Mouse (Mus musculus) liver, embryonic 18 days (tissue): ENCODE measurements around the gene Zc3h8. TPM values are rescaled to one million over a fixed set of nuclear protein-coding genes. Genes with fewer than 3 reads are reported as not detected.

ENCODE experiments used
- polyA plus RNA-seq: library from polyadenylated mRNA; depleted of rRNA; stranded (reverse); fragments of >200 nt; gene quantifications from 2 replicates; pipeline ENCODE4 v1.2.3, GENCODE M21; 2012; rRNA removed

The Zc3h8 gene
- 1.9 and 2.2 TPM in 2 replicates for polyA plus RNA-seq

DNA sequence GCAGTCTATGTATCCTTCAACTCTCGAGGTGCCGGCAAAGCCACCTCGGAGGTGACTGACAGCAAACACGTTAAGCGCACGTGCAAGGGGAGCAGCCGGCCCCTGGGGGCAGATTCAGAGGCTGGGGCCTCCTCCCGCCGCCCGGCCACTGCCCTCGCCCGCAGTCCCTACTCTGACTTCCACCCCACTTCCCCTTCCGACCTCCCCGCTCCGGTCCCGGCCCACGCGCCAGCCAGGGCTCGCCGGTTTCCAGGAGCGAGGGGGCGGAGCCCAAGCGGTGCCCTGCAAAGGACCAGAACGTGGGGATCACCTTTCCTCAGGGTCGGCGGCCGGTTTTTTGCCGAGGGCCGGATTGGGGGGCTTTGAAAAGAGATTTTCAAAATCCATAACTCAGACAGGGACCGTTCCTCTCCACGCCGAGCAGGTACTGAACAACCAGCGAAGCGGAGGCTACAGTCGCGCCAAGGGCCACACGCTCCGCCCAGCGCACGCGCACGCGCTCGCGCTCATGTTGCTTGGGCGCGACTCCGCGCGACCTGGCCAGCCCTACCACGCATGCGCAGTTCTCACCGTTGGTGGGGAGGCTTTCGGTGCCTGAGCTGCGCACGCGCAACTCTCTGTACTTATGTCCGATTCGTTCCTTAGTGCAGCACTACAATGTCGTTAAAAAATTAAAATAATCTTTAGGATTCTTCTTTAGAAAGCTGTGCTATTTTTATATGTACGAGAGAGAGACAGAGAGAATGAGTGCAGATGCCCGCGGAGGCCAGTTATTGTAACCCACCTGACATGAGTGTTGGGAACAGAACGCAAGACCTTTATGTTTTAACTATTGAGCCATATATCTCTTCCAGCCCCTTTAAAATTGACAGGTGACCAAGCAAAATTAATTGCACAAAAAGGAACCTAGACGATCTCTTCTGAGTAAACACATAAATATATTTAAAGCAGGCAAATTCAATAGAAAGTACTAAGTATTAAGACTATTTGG is at the start of gene Zc3h8:
Gene Zc3h8, minus strand, starts transcription at position 540 of the 991 bp plus-strand sequence.

GRCm38 (mm10) chr2:128967661-128968441 is 24.0 kb upstream of the Zc3h8 start, which contains the start of gene Gm10762:
Gm10762 (minus strand) TSS chr2:128967725.

GRCm38 (mm10) chr2:128966641-128967580 is 23.0 kb upstream of the Zc3h8 start, which contains the start of gene Zc3h6:
Zc3h6 (plus strand) TSS chr2:128967402.

Other genes with a start within 250 kb of the Zc3h8 start
- 5.4 and 6.0 TPM in 2 replicates for gene Mertk, start 245.1 kb downstream of the Zc3h8 start, polyA plus RNA-seq
- gene Tmem87b, start 126.0 kb downstream of the Zc3h8 start, polyA plus RNA-seq = 8.0 and 8.6 TPM in 2 replicates
- gene Fbln7, start 81.1 kb downstream of the Zc3h8 start, polyA plus RNA-seq = 0.12 and 0.13 TPM in 2 replicates
- gene Zc3h6, start 23.3 kb upstream of the Zc3h8 start, polyA plus RNA-seq = 0.36 and 0.44 TPM in 2 replicates
- gene Gm10762, start 23.6 kb upstream of the Zc3h8 start, polyA plus RNA-seq = 2.6 TPM in 2 replicates
- gene Vinac1, start 104.1 kb upstream of the Zc3h8 start, polyA plus RNA-seq = 0.08 and 0.09 TPM in 2 replicates
- 1.1 and 1.2 TPM in 2 replicates for gene Ttl, start 121.9 kb upstream of the Zc3h8 start, polyA plus RNA-seq
- gene Polr1b, start 156.9 kb upstream of the Zc3h8 start, polyA plus RNA-seq = 8.1 and 9.2 TPM in 2 replicates
- 11.4 and 12.6 TPM in 2 replicates for gene Chchd5, start 185.6 kb upstream of the Zc3h8 start, polyA plus RNA-seq